Mouse (Mus musculus) right cerebral cortex, postnatal 4 days (tissue): ENCODE measurements around the gene Kcnma1.
A peak's percentile ranks its signal among the peaks of the same experiment; 100 is the strongest.

Experiments used
- DNase-seq: peaks from one replicate; pipeline ENCODE4 v3.0.0-alpha.2; 2022

Kcnma1 gene

GRCm38 (mm10) chr14:23407051-23407450, 607.2 kb downstream of the Kcnma1 start:
- DNase-seq: no peak

- DNase-seq: peak; percentile 35
Observed at GRCm38 (mm10) chr14:23400777-23401469, 613.4 kb downstream of the Kcnma1 start.

- no peak for DNase-seq
Observed at GRCm38 (mm10) chr14:23397642-23398041, 616.6 kb downstream of the Kcnma1 start.

GRCm38 (mm10) chr14:23391566-23391965, 622.7 kb downstream of the Kcnma1 start:
- no peak for DNase-seq

- DNase-seq: no peak
Observed at GRCm38 (mm10) chr14:23390768-23391167, 623.5 kb downstream of the Kcnma1 start.

- no peak for DNase-seq
Observed at GRCm38 (mm10) chr14:23390161-23390560, 624.1 kb downstream of the Kcnma1 start.

- DNase-seq: no peak
Observed at GRCm38 (mm10) chr14:23386786-23387185, 627.5 kb downstream of the Kcnma1 start.

- peak; percentile 11 for DNase-seq
Observed at GRCm38 (mm10) chr14:23385776-23386608, 628.3 kb downstream of the Kcnma1 start.

- DNase-seq: no peak
Observed at GRCm38 (mm10) chr14:23378351-23379087, 635.8 kb downstream of the Kcnma1 start.

- no peak for DNase-seq
Observed at GRCm38 (mm10) chr14:23372021-23372420, 642.3 kb downstream of the Kcnma1 start.

GRCm38 (mm10) chr14:23360491-23360995, 653.7 kb downstream of the Kcnma1 start:
- DNase-seq: no peak

- DNase-seq: no peak
Observed at GRCm38 (mm10) chr14:23358776-23359175, 655.5 kb downstream of the Kcnma1 start.

- no peak for DNase-seq
Observed at GRCm38 (mm10) chr14:23357529-23358278, 656.6 kb downstream of the Kcnma1 start.

- DNase-seq: no peak
Observed at GRCm38 (mm10) chr14:23326786-23327185, 687.5 kb downstream of the Kcnma1 start.

GRCm38 (mm10) chr14:23305288-23305687, 709.0 kb downstream of the Kcnma1 start:
- no peak for DNase-seq

GRCm38 (mm10) chr14:23300443-23300842, 713.8 kb downstream of the Kcnma1 start:
- no peak for DNase-seq

- DNase-seq: no peak
Observed at GRCm38 (mm10) chr14:23290634-23291033, 723.7 kb downstream of the Kcnma1 start.

GRCm38 (mm10) chr14:23266554-23267309, 747.6 kb downstream of the Kcnma1 start:
- no peak for DNase-seq

- no peak for DNase-seq
Observed at GRCm38 (mm10) chr14:23253154-23253553, 761.1 kb downstream of the Kcnma1 start.

- DNase-seq: no peak
Observed at GRCm38 (mm10) chr14:23244446-23244845, 769.8 kb downstream of the Kcnma1 start.

GRCm38 (mm10) chr14:23243857-23244256, 770.4 kb downstream of the Kcnma1 start:
- no peak for DNase-seq
